In genomic region chrX:20961477-20962378, GRCm38 (mm10) we compare ENCODE assay signal across 8 mouse cellular contexts. TPM values are rescaled to one million over a fixed set of nuclear protein-coding genes. Genes with fewer than 3 reads are reported as not detected.
DNase-seq lines count a peak whose midpoint lies in the region; ATAC-seq lines count a peak whose summit lies in the region.

Uxt (minus strand) TSS chrX:20962017.

- H3K4me2 ChIP-seq in hindbrain, embryonic 11.5 days (replicated peaks; ENCODE audit: low read depth, low read length): peak within 1 kb of the TSS; percentile 32

- no peaks in the 10 kb centered on the region for H3K36me3 ChIP-seq in hindbrain, embryonic 11.5 days (ENCODE audit: control insufficient read depth, insufficient read depth, low read length)

- no peaks in the 10 kb centered on the region for H3K27me3 ChIP-seq in hindbrain, embryonic 11.5 days (ENCODE audit: control insufficient read depth, insufficient read depth, low read length)

- 14% methylated on average over 56 of the region's 57 CpGs for WGBS in hindbrain, embryonic 11.5 days

- H3K4me3 ChIP-seq in hindbrain, embryonic 11.5 days (ENCODE audit: low read depth, low read length): peak within 1 kb of the TSS; percentile 38

- DNase-seq in MN1 (ENCODE audit: low spot score): peak; percentile 91
- peak; percentile 90 for DNase-seq in cerebellum, adult 9-10 months
- peak; percentile 85 to 92 for DNase-seq in frontal cortex, adult 2 months (ENCODE audit: extremely low spot score in 1 of 2, low spot score in 1 of 2)
- peak; percentile 88 for DNase-seq in hindbrain, embryonic 11.5 days (ENCODE audit: low spot score)
- DNase-seq in layer of hippocampus, postnatal 14 days (ENCODE audit: low spot score in 2 of 2): peak; percentile 78 to 91
- peak; percentile 87 for DNase-seq in lung, postnatal 14 days
- DNase-seq in retina, adult 2 months (ENCODE audit: low read depth, low spot score): peak; percentile 75
- DNase-seq in thymus, postnatal 36 days: peak; percentile 81 to 86

- no peaks in the 10 kb centered on the region for H3K9me3 ChIP-seq in hindbrain, embryonic 11.5 days (ENCODE audit: control insufficient read depth, low read length)

- H3K4me1 ChIP-seq in hindbrain, embryonic 11.5 days (replicated peaks; ENCODE audit: control insufficient read depth, insufficient read depth, low read length): no peaks in the 10 kb centered on the region

- peak within 1 kb of the TSS; percentile 44; the same call in 1 of the 2 replicates for H3K9ac ChIP-seq in hindbrain, embryonic 11.5 days (ENCODE audit: low read depth, low read length)

- peak; percentile 98 for ATAC-seq in hindbrain, embryonic 11.5 days (ENCODE audit: low FRiP score)

- no peak within 1 kb of the TSS for H3K27ac ChIP-seq in hindbrain, embryonic 11.5 days (ENCODE audit: low read depth, low read length)

RNA-seq across cellular contexts. Expression of gene Uxt, which starts in this region (rescaled TPM):
- 15.0 and 17.7 TPM in 2 replicates for polyA plus RNA-seq in frontal cortex, adult 2 months (2012; rRNA removed)
- polyA plus RNA-seq in hindbrain, embryonic 11.5 days (2014; fragmentation: Nextera tagmentation; extraction: Ambion mirVana): 51.4 and 63.6 TPM in 2 replicates
- total RNA-seq in layer of hippocampus, postnatal 14 days (2021): 10 to 100 TPM in 1 of 2 experiments, 1 to 10 TPM in 1; 9.4 to 11.3 TPM
